In genomic region chr10:13106909-13107624, GRCm38 (mm10) we compare ENCODE assay signal across 12 mouse cellular contexts. TPM values are rescaled to one million over a fixed set of nuclear protein-coding genes. Genes with fewer than 3 reads are reported as not detected.
DNase-seq lines count a peak whose midpoint lies in the region; ATAC-seq and TF ChIP-seq lines count a peak whose summit lies in the region.
"Had no signal": no experiment of that assay in that cellular context is flagged by ENCODE, and none has a peak within 500 bp of the region (broad histone marks: within the 10 kb centered on the region; RNA-seq: fewer than 3 reads in every experiment).

No protein-coding gene starts in this region.

- intact Hi-C loops in heart, postnatal 25 days (cut with DNase I), result no loop called here

- H3K4me2 ChIP-seq in heart, embryonic 12.5 days, result no peak overlapping the region
- no peak overlapping the region for H3K4me2 ChIP-seq in lung, embryonic 14.5 days
- H3K4me2 ChIP-seq in embryonic facial prominence, embryonic 13.5 days, result no peak overlapping the region
- no peak overlapping the region for H3K4me2 ChIP-seq in midbrain, embryonic 12.5 days (replicated peaks)

- H3K9ac ChIP-seq in heart, embryonic 12.5 days, result no peak overlapping the region
- H3K9ac ChIP-seq in lung, embryonic 14.5 days, result no peak overlapping the region
- no peak overlapping the region for H3K9ac ChIP-seq in embryonic facial prominence, embryonic 13.5 days
- H3K9ac ChIP-seq in midbrain, embryonic 12.5 days (replicated peaks), result no peak overlapping the region

- peaks cover 61% of the 10 kb centered on the region for H3K4me1 ChIP-seq in heart, embryonic 12.5 days (replicated peaks)
- 0 out of 2 replicates have a peak, but pooled peaks cover 3% of the 10 kb centered on the region for H3K4me1 ChIP-seq in lung, embryonic 14.5 days (ENCODE audit: insufficient read depth)
- no peaks in the 10 kb centered on the region for H3K4me1 ChIP-seq in lung, adult 2 months (ENCODE audit: control insufficient read depth, insufficient read depth, low read length)
- H3K4me1 ChIP-seq in embryonic facial prominence, embryonic 13.5 days, result peaks cover 15% of the 10 kb centered on the region
- H3K4me1 ChIP-seq in midbrain, embryonic 12.5 days, result peaks cover 52% of the 10 kb centered on the region

- no peak for TF ChIP-seq CTCF in lung, embryonic 14.5 days (IDR thresholded peaks at IDR 0.05; ENCODE audit: low read depth)
- TF ChIP-seq CTCF in lung, adult 2 months (IDR thresholded peaks at IDR 0.05; ENCODE audit: insufficient read depth, low read length), result no peak

- ATAC-seq in heart, embryonic 12.5 days (ENCODE audit: insufficient number of reproducible peaks, low FRiP score), result no peak
- ATAC-seq in lung, embryonic 14.5 days (ENCODE audit: insufficient read depth), result peak; percentile 59; the same call in 1 of the 2 replicates
- 0 out of 2 replicates have a peak, but pooled peaks have one; percentile 48 for ATAC-seq in embryonic facial prominence, embryonic 13.5 days (ENCODE audit: insufficient number of reproducible peaks, insufficient read depth, low FRiP score, low TSS enrichment, low read depth)
- ATAC-seq in midbrain, embryonic 12.5 days (ENCODE audit: low FRiP score, low read depth), result no peak

- peaks cover 26% of the 10 kb centered on the region; the same call in 1 of the 2 replicates for H3K36me3 ChIP-seq in heart, embryonic 12.5 days
- peaks cover 13% of the 10 kb centered on the region; the same call in 1 of the 2 replicates for H3K36me3 ChIP-seq in lung, embryonic 14.5 days (ENCODE audit: insufficient read depth)
- no peaks in the 10 kb centered on the region for H3K36me3 ChIP-seq in embryonic facial prominence, embryonic 13.5 days
- H3K36me3 ChIP-seq in midbrain, embryonic 12.5 days, result no peaks in the 10 kb centered on the region

- no peak overlapping the region for H3K4me3 ChIP-seq in heart, embryonic 12.5 days
- H3K4me3 ChIP-seq in lung, embryonic 14.5 days (ENCODE audit: low read depth, low read length), result no peak overlapping the region
- no peak overlapping the region for H3K4me3 ChIP-seq in lung, adult 2 months (replicated peaks; ENCODE audit: extremely low read depth, low read depth, low read length)
- H3K4me3 ChIP-seq in embryonic facial prominence, embryonic 13.5 days, result no peak overlapping the region
- no peak overlapping the region for H3K4me3 ChIP-seq in midbrain, embryonic 12.5 days

- WGBS in heart, embryonic 12.5 days, result 67% methylated on average over 9 of the region's 9 CpGs
- WGBS in lung, embryonic 14.5 days, result 51% methylated on average over 9 of the region's 9 CpGs
- WGBS in lung, adult 2 months, result 62% methylated on average over 9 of the region's 9 CpGs
- 70% methylated on average over 9 of the region's 9 CpGs for WGBS in embryonic facial prominence, embryonic 13.5 days
- 57% methylated on average over 9 of the region's 9 CpGs for WGBS in midbrain, embryonic 12.5 days

- no peak for DNase-seq in heart, postnatal 25 days (ENCODE audit: low spot score)
- peak; percentile 30 for DNase-seq in lung, embryonic 14.5 days
- DNase-seq in lung, adult 2 months, result no peak
- DNase-seq in thymus, postnatal 0 days (ENCODE audit: low spot score), result no peak
- DNase-seq in spleen, adult 18-20 months, result no peak
- DNase-seq: cerebellum, postnatal 25 days; gastrocnemius, postnatal 25 days; kidney, adult 9 months; layer of hippocampus, postnatal 36 days had no signal

- peak overlapping the region; percentile 73 for H3K27ac ChIP-seq in heart, embryonic 12.5 days (ENCODE audit: poor library complexity, severe bottlenecking)
- peak overlapping the region; percentile 78 for H3K27ac ChIP-seq in lung, embryonic 14.5 days (ENCODE audit: low read depth)
- peak overlapping the region; percentile 66; the same call in 1 of the 2 replicates for H3K27ac ChIP-seq in embryonic facial prominence, embryonic 13.5 days
- peak overlapping the region; percentile 87 for H3K27ac ChIP-seq in midbrain, embryonic 12.5 days (replicated peaks)

- 0 out of 2 replicates have a peak, but pooled peaks cover 2% of the 10 kb centered on the region for H3K9me3 ChIP-seq in heart, embryonic 12.5 days (replicated peaks)
- H3K9me3 ChIP-seq in lung, embryonic 14.5 days (ENCODE audit: low read depth, low read length), result no peaks in the 10 kb centered on the region
- H3K9me3 ChIP-seq in embryonic facial prominence, embryonic 13.5 days, result no peaks in the 10 kb centered on the region
- H3K9me3 ChIP-seq in midbrain, embryonic 12.5 days, result no peaks in the 10 kb centered on the region

- TF ChIP-seq POLR2A in lung, adult 2 months (IDR thresholded peaks at IDR 0.05; ENCODE audit: borderline replicate concordance, extremely low read depth, low read depth, low read length), result no peak

- H3K27me3 ChIP-seq in heart, embryonic 12.5 days (replicated peaks), result no peaks in the 10 kb centered on the region
- no peaks in the 10 kb centered on the region for H3K27me3 ChIP-seq in lung, embryonic 14.5 days (ENCODE audit: insufficient read depth, low read length)
- H3K27me3 ChIP-seq in embryonic facial prominence, embryonic 13.5 days, result no peaks in the 10 kb centered on the region
- H3K27me3 ChIP-seq in midbrain, embryonic 12.5 days, result no peaks in the 10 kb centered on the region

RNA-seq across cellular contexts. Expression of gene Plagl1, which starts 46.8 kb away (rescaled TPM):
- 257 and 286 TPM in 2 replicates for polyA plus RNA-seq in heart, embryonic 12.5 days (2016; fragmentation: Nextera tagmentation; extraction: Ambion mirVana)
- 10 to 100 TPM in 1 of 2 experiments, 1 to 10 TPM in 1; 9.6 to 12.4 TPM for total RNA-seq in heart, postnatal 25 days (2021)
- 206 and 216 TPM in 2 replicates for polyA plus RNA-seq in lung, embryonic 14.5 days (2014; fragmentation: Nextera tagmentation; extraction: Ambion mirVana)
- polyA plus RNA-seq in lung, adult 2 months (2012; rRNA removed), result 28.8 and 35.3 TPM in 2 replicates
- polyA plus RNA-seq in embryonic facial prominence, embryonic 13.5 days (2015; fragmentation: Nextera tagmentation; extraction: Ambion mirVana), result 126 and 130 TPM in 2 replicates
- 77.2 and 98.5 TPM in 2 replicates for polyA plus RNA-seq in midbrain, embryonic 12.5 days (2016; fragmentation: Nextera tagmentation; extraction: Ambion mirVana)
- 7.3 and 8.0 TPM in 2 replicates for polyA plus RNA-seq in thymus, postnatal 0 days (2015; fragmentation: Nextera tagmentation; extraction: Ambion mirVana)

Comparison
In these comparisons a context has a peak if more than half of its experiments do, and no peak if none do; other contexts are left out.
1. ATAC-seq: peak in lung, embryonic 14.5 days (single experiment) and embryonic facial prominence, embryonic 13.5 days (single experiment); none in heart, embryonic 12.5 days (single experiment) and midbrain, embryonic 12.5 days (single experiment).
2. Peak in every context shown above with its lines, with median percentiles within 50 percentile points of each other: H3K27ac ChIP-seq.